25 mouse cellular contexts compared by ENCODE assay signal in the genomic region with DNA sequence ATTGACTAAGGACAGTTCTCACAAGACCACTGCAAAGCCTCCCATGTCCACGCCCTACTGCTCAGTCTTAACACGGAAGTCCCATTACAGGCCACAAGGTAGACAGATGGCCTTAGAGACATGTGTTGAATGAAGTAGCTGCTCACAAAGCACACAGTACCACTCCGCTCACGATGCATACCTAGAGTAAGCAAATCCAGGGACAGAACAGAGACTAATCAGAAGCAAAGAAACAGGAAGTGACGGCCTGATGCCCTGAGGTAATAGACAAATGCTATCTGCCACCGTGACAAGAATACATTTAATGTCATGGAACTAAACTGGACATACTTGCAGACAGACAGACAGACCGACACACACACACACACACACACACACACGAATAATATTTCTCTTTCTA. TPM values are rescaled to one million over a fixed set of nuclear protein-coding genes. Genes with fewer than 3 reads are reported as not detected.
"Had no signal": no experiment of that assay in that cellular context is flagged by ENCODE, and none has a peak within 500 bp of the region (broad histone marks: within the 10 kb centered on the region; RNA-seq: fewer than 3 reads in every experiment).

No protein-coding gene starts in this region.

- ATAC-seq: intestine, postnatal 0 days; liver, embryonic 12.5 days; midbrain, embryonic 13.5 days; midbrain, embryonic 16.5 days had no signal

- H3K9ac ChIP-seq: limb, embryonic 12.5 days; limb, embryonic 15.5 days; liver, embryonic 12.5 days; liver, embryonic 15.5 days; lung, embryonic 15.5 days; midbrain, embryonic 13.5 days; neural tube, embryonic 13.5 days; stomach, embryonic 15.5 days had no signal

- H3K9me3 ChIP-seq: limb, embryonic 12.5 days; limb, embryonic 15.5 days; liver, embryonic 12.5 days; liver, embryonic 15.5 days; lung, embryonic 15.5 days; megakaryocyte, embryonic 14.5 days; midbrain, embryonic 10.5 days; midbrain, embryonic 13.5 days; neural tube, embryonic 13.5 days; stomach, embryonic 15.5 days had no signal

- H3K27ac ChIP-seq: kidney, postnatal 0 days; limb, embryonic 12.5 days; limb, embryonic 15.5 days; liver, embryonic 12.5 days; liver, embryonic 15.5 days; lung, embryonic 15.5 days; midbrain, embryonic 10.5 days; midbrain, embryonic 13.5 days; neural tube, embryonic 13.5 days; stomach, embryonic 15.5 days had no signal

- DNase-seq: kidney, adult 2 months; left cerebral cortex, postnatal 4 days; lung, adult 18-20 months; lung, postnatal 10 days; lung, postnatal 36 days; thymus, postnatal 25 days had no signal

- H3K4me3 ChIP-seq: limb, embryonic 12.5 days; limb, embryonic 15.5 days; liver, embryonic 12.5 days; liver, embryonic 15.5 days; lung, embryonic 15.5 days; megakaryocyte, embryonic 14.5 days; midbrain, embryonic 10.5 days; midbrain, embryonic 13.5 days; myocyte; neural tube, embryonic 13.5 days; stomach, embryonic 15.5 days had no signal

- H3K27me3 ChIP-seq: limb, embryonic 12.5 days; limb, embryonic 15.5 days; lung, embryonic 15.5 days; midbrain, embryonic 13.5 days; neural tube, embryonic 13.5 days; stomach, embryonic 15.5 days had no signal

- H3K36me3 ChIP-seq: limb, embryonic 15.5 days; liver, embryonic 12.5 days; liver, embryonic 15.5 days; lung, embryonic 15.5 days; midbrain, embryonic 13.5 days; neural tube, embryonic 13.5 days; stomach, embryonic 15.5 days had no signal

- H3K4me2 ChIP-seq: limb, embryonic 12.5 days; limb, embryonic 15.5 days; liver, embryonic 12.5 days; liver, embryonic 15.5 days; lung, embryonic 15.5 days; midbrain, embryonic 13.5 days; neural tube, embryonic 13.5 days; stomach, embryonic 15.5 days had no signal

RNA-seq across cellular contexts. Expression of gene Gm49361, which starts 5.3 kb away (rescaled TPM):
- total RNA-seq: layer of hippocampus, postnatal 10 days; monocyte, adult 5-6 weeks had no signal
- polyA plus RNA-seq: intestine, embryonic 14.5 days; intestine, postnatal 0 days; kidney, adult 2 months; kidney, embryonic 14.5 days; kidney, postnatal 0 days; large intestine, adult 2 months; limb, embryonic 12.5 days; limb, embryonic 15.5 days; liver, embryonic 12.5 days; liver, embryonic 15.5 days; lung, embryonic 15.5 days; midbrain, embryonic 10.5 days; midbrain, embryonic 13.5 days; midbrain, embryonic 16.5 days; myocyte; neural tube, embryonic 13.5 days; stomach, embryonic 15.5 days had no signal
